10 mouse cellular contexts compared by ENCODE assay signal in the genomic region with DNA sequence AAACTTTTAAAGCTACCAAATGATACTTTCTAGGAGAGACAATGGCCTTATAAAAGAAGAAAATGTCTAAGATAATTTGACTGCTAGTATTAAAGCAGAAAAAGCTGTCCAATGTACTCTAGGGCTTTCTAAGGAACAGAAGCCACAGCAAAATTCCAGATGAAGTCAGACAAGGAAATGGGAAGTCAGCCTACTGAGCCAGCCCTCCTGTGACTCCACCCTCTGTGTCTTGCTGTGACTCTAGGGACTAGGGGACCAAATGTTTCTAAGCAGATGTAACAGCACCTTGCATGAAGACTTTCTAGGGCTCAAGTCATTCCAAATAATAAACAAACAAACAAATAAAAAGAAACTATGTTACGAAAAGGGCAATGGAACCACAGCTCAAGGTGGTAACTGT.
DNase-seq lines count a peak whose midpoint lies in the region; ATAC-seq and TF ChIP-seq lines count a peak whose summit lies in the region.
"Had no signal": no experiment of that assay in that cellular context is flagged by ENCODE, and none has a peak within 500 bp of the region (broad histone marks: within the 10 kb centered on the region; RNA-seq: fewer than 3 reads in every experiment).

No protein-coding gene starts in this region.

- no peak for DNase-seq in gastrocnemius, adult 2 months
- DNase-seq in gastrocnemius, postnatal 36 days = no peak
- peak; percentile 77 for DNase-seq in ES-CJ7 (ENCODE audit: low read depth, low spot score)
- no peak for DNase-seq in right cerebral cortex, adult 2 months (ENCODE audit: low spot score in 2 of 2)
- DNase-seq in right cerebral cortex, adult 18-20 months = no peak
- DNase-seq: cerebellum, adult 11-12 months; lung, adult 2 months had no signal

- no peaks in the 10 kb centered on the region for H3K9me3 ChIP-seq in forebrain, embryonic 13.5 days (replicated peaks)
- H3K9me3 ChIP-seq in limb, embryonic 12.5 days = no peaks in the 10 kb centered on the region
- H3K9me3 ChIP-seq in liver, embryonic 12.5 days (replicated peaks) = no peaks in the 10 kb centered on the region

- intact Hi-C loops in gastrocnemius, adult 2 months (cut with DNase I) = no loop called here
- intact Hi-C loops in gastrocnemius, postnatal 36 days (cut with DNase I) = no loop called here

- H3K27ac ChIP-seq in gastrocnemius, adult 2 months = peak overlapping the region; percentile 32; the same call in 1 of the 2 replicates
- peak overlapping the region; percentile 87 for H3K27ac ChIP-seq in forebrain, embryonic 13.5 days
- peak overlapping the region; percentile 45; the same call in 1 of the 2 replicates for H3K27ac ChIP-seq in limb, embryonic 12.5 days
- H3K27ac ChIP-seq in liver, embryonic 12.5 days = no peak overlapping the region

- no peak for TF ChIP-seq CTCF in gastrocnemius, adult 2 months (IDR thresholded peaks at IDR 0.05)

- peaks cover 61% of the 10 kb centered on the region for H3K4me1 ChIP-seq in forebrain, embryonic 13.5 days
- H3K4me1 ChIP-seq in limb, embryonic 12.5 days (replicated peaks) = peaks cover 32% of the 10 kb centered on the region
- no peaks in the 10 kb centered on the region for H3K4me1 ChIP-seq in liver, embryonic 12.5 days

- no peaks in the 10 kb centered on the region for H3K36me3 ChIP-seq in forebrain, embryonic 13.5 days (ENCODE audit: poor library complexity, severe bottlenecking)
- no peaks in the 10 kb centered on the region for H3K36me3 ChIP-seq in limb, embryonic 12.5 days
- H3K36me3 ChIP-seq in liver, embryonic 12.5 days = no peaks in the 10 kb centered on the region

- H3K9ac ChIP-seq in forebrain, embryonic 13.5 days = no peak overlapping the region
- no peak overlapping the region for H3K9ac ChIP-seq in limb, embryonic 12.5 days (replicated peaks)
- H3K9ac ChIP-seq in liver, embryonic 12.5 days = no peak overlapping the region

- H3K4me2 ChIP-seq in forebrain, embryonic 13.5 days = peak overlapping the region; percentile 37
- H3K4me2 ChIP-seq in limb, embryonic 12.5 days = no peak overlapping the region
- H3K4me2 ChIP-seq in liver, embryonic 12.5 days = no peak overlapping the region

- H3K4me3 ChIP-seq in gastrocnemius, adult 2 months = peak overlapping the region; percentile 36
- H3K4me3 ChIP-seq in forebrain, embryonic 13.5 days = no peak overlapping the region
- no peak overlapping the region for H3K4me3 ChIP-seq in limb, embryonic 12.5 days (replicated peaks)
- no peak overlapping the region for H3K4me3 ChIP-seq in liver, embryonic 12.5 days

- 70% methylated on average over 1 of the region's 1 CpGs for WGBS in forebrain, embryonic 13.5 days
- 71% methylated on average over 1 of the region's 1 CpGs for WGBS in limb, embryonic 12.5 days
- 63% methylated on average over 1 of the region's 1 CpGs for WGBS in liver, embryonic 12.5 days (ENCODE audit: insufficient replicate concordance)

- ATAC-seq in forebrain, embryonic 13.5 days = peak; percentile 57
- no peak for ATAC-seq in limb, embryonic 12.5 days (ENCODE audit: insufficient number of reproducible peaks, insufficient read depth, low FRiP score, low TSS enrichment, low read depth)
- no peak for ATAC-seq in liver, embryonic 12.5 days

- no peaks in the 10 kb centered on the region for H3K27me3 ChIP-seq in forebrain, embryonic 13.5 days
- H3K27me3 ChIP-seq in limb, embryonic 12.5 days = no peaks in the 10 kb centered on the region
- H3K27me3 ChIP-seq in liver, embryonic 12.5 days (replicated peaks) = no peaks in the 10 kb centered on the region; the same call in 1 of the 2 replicates
